Mouse (Mus musculus) NIH3T3 (cell line): Measurements from ENCODE around the gene Cyp3a16.
A peak's percentile ranks its signal among the peaks of the same experiment; 100 is the strongest.
"Not testable (repeated sequence)": the region's sequence is repeated elsewhere in the genome, so short reads cannot be mapped to it uniquely, and the experiment has no call there.

Source experiments
- DNase-seq: peaks from one replicate; pipeline ENCODE4 v3.0.0-alpha.2; 2012; ENCODE audit warnings: low read depth

Gene Cyp3a16

GRCm38 (mm10) chr5:145469623-145470022, at the start of gene Cyp3a16:
Cyp3a16 (minus strand) TSS chr5:145469723.
- DNase-seq, result not testable (repeated sequence)

GRCm38 (mm10) chr5:145490300-145490699, 20.8 kb upstream of the Cyp3a16 start:
- no peak for DNase-seq

- DNase-seq, result no peak
Measured at GRCm38 (mm10) chr5:145464304-145465088, 5.0 kb downstream of the Cyp3a16 start.

- peak; percentile 33 for DNase-seq
Measured at GRCm38 (mm10) chr5:145462321-145462720, 7.2 kb downstream of the Cyp3a16 start.

- DNase-seq, result no peak
Measured at GRCm38 (mm10) chr5:145454389-145454788, 15.1 kb downstream of the Cyp3a16 start.

- no peak for DNase-seq
Measured at GRCm38 (mm10) chr5:145433688-145434087, 35.8 kb downstream of the Cyp3a16 start.

GRCm38 (mm10) chr5:145431004-145431403, 38.5 kb downstream of the Cyp3a16 start:
- no peak for DNase-seq

- no peak for DNase-seq
Measured at GRCm38 (mm10) chr5:145422287-145422686, 47.2 kb downstream of the Cyp3a16 start.

- peak; percentile 30 for DNase-seq
Measured at GRCm38 (mm10) chr5:145415416-145415815, 54.1 kb downstream of the Cyp3a16 start.
